Mouse (Mus musculus) left cerebral cortex, adult 11 months (tissue): ENCODE measurements at regions not wholly inside any gene's neighbourhood (a gene's known extent, or its start where the extent isn't known, plus 50 kb on each side); places are given as distances from the start of the nearest gene placed in this dataset.

Experiments used
- DNase-seq: peaks from one replicate; pipeline ENCODE4 v3.0.0; 2022; ENCODE audit warnings: low spot score

DNA sequence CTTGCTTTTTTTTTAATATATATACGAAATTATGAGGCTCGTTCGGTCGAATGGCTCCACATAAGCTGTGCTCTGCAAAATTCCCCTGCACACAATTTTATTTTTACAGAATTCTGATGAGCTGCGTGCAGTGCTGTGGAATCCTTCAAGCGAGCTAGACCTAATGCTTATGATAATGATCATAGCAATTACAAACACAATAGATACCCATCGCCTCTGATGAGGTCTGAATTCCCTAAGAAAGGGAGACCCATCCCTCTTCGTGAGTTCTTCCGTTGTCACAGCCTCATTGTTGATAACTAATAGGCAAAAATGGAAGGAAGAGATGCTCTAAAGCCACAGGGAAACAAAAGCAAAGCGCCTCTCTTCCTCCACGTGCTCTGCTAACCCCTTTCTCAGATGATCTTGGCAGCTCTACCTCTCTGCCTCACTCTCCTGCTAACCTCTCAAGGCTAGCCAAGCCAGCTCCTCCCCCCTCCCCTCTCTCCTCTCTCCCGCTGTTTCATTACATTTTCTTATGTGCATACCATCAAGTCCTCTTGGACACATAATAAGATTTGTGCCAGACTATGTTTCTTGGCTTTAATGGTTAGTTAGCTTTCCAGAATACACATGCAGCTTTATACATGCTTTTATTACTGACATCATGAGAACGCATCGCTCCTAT is 367.7 kb upstream of the Adgrl2 start:
- no peak for DNase-seq

DNA sequence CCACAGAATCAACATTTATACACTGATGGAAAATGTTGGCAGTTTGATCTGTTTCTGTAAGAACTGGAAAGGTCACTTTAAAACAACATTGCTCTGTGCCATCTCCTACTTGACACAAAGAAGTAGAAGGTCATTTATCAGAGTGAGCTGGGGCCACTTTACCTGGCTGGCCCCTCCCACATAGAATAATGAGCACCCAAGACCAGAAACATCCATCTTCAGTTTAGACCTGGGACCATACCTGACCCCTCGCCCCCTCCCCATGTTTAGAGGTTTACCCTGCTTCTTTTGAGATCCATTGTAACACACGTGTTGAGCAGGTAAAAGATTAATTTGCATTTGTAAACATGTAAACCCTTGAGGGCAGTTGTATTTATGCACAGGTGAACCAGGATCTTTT is 366.8 kb upstream of the Adgrl2 start:
- DNase-seq, result no peak

DNA sequence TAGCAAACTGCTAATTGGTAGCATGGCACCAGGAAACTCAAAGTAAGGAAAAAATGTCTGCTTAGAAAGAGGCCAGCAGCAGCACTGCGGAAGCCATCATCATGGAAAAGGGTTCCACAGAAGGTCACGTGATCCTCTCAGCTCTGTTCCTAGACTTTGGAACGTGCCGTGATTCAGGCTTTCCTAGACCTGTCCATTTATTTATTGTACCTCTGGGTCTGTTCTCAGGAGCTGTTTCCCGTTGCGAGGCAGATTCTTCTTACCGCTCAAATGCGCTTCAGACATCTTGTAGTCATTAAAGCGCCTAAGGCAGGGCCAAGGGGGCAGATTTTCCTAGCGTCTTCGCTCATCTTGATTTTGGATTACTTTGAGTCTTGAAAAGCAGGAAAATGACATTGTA is 365.0 kb upstream of the Adgrl2 start:
- no peak for DNase-seq

DNA sequence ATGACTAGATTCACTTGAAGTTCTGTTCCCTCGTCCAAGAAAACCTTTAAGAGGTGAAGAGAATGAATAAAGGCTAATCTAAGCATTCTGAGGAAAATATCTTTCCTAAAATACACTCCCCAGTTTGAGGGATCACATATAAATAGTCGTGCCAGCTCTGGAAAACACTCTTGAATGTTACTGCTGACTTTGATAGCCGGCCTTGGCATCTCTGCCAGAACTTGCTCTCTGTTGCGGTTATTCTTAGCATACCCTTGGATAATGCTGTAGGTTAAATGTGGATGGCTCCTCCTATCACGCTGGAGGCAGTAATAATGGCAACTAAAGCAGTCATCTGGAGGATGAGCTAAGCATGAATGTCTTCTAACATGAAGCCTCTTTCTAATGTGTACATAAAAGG is 363.6 kb upstream of the Adgrl2 start:
- no peak for DNase-seq

DNA sequence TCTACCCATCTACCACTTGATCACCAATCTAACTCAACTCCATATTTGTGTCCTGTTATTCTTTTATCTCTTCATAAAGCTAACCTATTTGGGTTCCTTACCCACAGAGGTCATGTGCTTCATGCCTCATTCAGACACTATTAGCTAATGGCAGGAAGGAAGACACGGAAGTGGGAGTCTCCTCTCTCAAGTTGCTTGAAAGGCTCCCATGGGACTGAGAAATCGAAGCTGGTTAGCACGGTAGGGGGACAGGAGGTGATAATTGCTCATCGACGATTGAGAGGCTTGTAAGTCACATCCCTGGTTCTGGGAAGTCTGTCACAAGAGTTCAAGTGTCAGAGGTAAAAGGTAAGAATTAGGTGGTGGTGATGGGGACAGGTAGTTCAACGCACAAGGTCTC is 362.2 kb upstream of the Adgrl2 start:
- DNase-seq, result no peak

DNA sequence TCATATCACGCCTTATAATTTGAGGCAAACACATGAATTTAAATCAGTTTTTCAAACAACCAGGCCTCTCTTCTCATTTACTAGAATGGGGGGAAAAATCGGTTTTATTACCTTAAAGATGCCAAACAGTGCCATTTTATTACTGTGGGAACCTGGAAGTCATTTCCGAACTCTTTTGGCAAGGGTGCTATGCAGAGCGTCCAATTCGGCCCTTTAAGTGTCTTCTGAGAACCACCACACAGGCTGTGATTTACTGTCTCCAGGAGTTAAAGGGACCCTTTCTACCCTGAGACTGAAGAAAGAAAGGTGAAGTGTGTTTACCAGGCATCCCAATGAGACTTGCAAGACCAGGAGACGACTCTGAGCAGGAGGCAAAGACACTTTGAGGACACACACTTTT is 359.4 kb upstream of the Adgrl2 start:
- DNase-seq, result no peak

DNA sequence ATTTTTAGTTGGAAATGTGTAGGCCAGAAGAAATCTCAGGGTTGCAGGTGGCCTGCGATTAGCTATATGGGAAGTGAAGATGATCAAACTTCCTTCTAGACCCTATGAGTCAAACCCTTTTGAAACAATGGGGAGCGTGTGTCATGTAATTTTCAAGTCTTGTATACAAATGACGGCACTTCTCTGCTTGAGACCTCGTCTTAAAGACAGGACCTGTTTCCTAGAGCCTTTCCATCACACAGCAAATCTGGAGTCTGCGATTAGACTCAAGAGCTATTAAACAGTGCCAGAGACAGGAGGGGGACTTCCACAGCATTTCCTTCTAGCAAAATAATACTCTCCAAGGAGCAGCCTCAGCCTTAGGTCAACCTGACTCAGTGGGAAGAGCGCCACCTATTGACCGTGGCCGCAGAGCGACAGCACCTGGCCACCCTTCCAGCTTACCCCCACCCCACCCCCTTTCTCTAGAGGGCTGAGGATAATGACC is 358.9 kb upstream of the Adgrl2 start:
- DNase-seq, result no peak

DNA sequence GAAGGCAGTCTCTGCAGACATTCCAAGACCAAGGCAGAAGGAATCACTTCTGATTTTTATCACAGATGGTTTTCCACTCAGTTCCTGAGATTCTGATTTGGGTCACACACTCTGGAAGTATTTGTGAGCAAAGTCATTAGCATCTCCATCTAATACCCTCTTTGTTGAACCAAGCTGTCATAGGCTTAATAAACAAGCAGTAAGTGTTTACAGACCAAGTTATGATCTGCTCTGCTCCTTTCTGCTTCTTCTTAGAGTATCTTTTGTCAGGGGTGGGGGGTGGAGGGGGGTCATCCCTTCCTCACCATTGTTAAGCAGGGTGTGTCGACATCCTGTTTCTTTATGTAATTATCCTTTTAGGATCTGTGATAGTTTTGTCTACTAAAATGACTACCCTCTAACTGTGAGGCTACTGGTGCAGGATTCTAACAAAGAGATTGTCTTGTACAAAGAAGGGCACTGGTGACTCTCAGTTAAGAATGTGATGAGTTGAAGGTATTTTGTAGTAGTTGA is 358.2 kb upstream of the Adgrl2 start:
- no peak for DNase-seq

DNA sequence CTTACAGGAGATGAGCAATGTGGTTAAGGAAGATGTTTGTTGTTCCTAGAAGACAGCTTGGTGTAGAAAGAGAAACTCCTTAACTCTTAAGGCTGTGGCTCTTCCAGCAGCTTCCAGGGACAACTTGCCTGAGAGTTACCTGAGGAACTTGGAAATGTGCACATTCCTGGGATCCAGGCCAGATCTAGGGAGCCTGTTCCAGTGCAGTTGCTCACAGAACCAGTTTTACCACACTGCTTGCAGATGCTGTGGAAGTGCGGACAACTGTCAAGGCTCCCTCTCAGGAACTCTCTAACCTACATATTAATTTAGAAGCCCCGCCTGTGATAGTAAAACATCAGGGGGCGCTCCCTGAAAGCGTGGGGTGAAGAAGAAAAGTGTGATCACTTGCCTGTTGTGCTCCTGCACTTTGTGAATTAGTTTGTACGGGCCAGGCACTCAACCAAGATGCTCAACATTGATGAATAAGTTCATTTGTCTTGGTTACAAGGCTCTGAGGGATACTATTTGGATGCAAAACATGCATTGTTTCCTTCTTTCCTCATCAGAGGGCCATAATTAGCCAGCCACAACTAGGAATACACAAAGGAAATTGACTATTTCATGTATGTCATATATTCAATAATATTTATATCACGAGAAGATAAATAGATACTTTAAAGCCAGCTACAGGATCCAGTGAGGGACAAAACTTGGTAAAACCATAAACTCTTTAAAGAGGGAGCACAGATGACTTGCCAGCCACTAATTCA is 357.1 kb upstream of the Adgrl2 start:
- DNase-seq, result no peak

DNA sequence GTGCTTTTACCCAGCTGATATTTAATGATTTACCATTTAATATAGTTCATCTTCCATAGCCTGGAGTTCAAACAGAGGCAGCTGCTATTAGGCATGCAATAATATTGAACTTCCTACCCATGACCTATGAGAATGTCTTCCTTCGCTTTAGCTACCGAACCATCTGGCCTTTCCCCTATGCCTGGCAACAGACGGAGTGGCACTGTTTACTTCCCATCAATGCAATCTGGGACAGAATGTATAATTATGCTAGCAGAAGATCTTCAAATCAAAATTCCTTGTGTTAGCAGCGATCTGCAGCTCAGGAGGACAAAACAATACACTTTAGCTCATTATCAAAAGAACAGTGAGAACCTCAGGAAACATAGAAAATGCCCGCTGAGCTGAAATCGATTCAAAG is 352.2 kb upstream of the Adgrl2 start:
- DNase-seq, result no peak

DNA sequence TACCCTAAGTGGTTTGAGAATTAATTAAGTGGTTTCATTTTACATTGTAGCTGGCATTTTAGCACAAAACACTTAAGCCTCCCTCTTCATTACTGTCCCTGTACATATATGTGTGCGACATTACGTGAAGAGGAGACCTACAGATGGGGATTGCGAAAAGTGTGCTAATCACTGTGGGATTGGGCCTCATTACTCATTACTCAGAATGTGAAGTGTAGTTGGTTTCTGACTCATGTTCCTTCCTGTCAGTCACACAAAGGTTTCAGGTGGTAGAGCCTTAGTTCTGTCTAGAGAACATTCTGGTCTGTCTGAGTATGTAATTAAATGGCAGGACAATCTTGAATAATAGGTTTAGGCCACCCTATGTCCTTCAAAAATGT is 349.0 kb upstream of the Adgrl2 start:
- no peak for DNase-seq

DNA sequence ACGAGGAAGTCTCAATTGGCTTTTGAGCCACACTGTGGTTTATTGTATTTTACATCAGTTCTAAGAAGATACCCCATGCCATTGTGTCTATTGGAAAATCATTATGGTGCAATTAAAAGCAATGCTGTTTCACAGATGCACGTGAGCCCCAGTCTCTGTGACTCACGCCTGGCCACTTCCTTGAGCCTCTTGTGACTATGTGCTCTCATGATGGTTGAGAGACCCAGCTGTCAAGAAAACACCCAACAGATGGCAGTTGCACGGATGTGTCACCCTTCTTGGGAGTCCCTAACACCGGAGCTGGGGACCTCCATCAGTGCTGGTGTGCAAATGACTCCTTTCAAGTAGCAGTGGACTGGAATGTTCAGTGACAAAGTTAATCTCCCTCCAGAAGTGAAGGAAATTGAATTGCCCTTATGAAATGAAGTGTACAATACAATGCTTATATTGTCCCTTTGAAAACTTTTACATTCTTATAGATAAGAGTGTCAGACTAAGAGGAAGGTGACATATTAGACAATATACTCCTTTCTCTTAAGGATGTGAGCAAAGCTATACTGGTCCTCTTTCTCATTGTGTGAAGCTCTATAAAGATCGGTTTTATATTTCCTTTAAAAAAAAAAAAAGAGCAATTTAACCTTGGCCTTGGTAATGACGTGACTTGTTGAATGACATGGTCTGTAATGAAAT is 348.5 kb upstream of the Adgrl2 start:
- DNase-seq, result no peak

DNA sequence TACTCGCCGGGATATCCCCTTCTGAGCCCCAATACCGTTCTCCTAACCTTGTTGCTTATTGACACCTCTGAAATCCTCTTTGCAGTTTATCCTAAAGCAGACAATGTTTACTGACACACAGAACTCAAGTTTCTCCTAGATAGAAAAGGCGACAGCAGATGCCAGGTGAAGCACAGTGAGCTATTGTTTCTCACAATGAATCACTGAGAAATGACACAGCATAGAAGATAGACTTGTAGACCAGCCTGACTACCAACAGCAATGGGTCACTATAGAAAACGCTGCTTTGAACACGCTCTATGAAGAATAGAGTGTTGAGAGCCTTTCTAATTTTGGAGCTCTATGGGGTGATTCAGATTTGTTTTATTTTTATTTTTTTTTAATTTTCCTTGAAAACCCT is 344.9 kb upstream of the Adgrl2 start:
- DNase-seq, result no peak

DNA sequence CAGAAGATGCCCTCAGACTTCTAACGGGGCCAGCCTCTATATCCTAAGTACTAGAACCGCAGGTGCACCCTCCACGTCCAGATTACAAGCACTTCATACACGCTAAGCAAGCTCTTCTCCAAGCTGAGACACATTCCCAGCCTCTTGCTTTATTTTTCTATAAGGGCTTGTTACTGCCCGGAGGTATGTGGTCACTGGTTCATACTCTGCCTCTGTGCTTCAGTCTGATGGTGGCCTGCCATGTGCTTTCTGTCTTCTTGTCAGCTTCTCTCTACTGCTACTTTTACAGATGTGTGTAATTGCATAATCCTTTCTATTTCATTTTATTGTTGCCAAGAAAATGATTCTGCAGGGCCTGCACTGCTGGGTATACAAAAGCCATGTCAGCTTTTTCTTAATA is 343.3 kb upstream of the Adgrl2 start:
- no peak for DNase-seq

DNA sequence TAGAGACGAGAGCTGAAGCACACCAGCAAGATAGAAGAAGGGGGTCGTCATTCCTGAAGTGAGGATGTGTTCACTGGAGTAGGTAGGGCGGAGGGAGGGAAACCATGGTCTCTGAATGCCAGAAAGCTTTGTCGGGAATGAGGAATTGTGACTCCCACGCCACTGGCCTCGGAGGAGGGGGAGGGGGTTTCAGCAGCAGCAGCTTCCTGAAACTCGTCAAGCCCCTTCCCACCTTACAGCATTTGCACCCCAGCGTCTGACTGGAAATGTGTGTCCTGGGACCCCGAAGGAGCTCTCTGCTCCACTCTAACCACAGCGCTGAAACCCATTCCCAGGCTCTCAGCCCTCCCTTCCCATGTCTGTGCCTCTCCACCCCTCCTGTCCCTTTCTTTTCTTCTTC is 342.8 kb upstream of the Adgrl2 start:
- DNase-seq, result no peak

DNA sequence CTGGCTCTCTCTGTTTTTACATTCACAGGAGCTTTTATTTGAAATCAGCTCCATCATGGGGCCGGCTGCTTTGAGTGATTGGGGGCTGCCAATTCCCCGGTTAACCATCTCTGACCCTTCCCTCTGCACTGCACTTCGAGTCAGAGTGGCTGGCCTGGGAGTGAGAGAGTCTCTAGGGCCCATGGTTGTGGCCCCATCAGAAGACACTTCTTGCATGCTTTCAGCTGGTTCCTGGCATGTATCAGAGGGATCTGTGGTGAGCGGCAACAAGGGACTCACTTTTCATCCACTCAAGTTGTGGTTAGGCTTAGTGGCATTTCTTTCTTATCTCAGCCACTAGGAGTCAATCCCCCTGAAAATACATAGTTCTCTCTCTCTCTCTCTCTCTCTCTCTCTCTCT is 341.8 kb upstream of the Adgrl2 start:
- DNase-seq, result no peak

DNA sequence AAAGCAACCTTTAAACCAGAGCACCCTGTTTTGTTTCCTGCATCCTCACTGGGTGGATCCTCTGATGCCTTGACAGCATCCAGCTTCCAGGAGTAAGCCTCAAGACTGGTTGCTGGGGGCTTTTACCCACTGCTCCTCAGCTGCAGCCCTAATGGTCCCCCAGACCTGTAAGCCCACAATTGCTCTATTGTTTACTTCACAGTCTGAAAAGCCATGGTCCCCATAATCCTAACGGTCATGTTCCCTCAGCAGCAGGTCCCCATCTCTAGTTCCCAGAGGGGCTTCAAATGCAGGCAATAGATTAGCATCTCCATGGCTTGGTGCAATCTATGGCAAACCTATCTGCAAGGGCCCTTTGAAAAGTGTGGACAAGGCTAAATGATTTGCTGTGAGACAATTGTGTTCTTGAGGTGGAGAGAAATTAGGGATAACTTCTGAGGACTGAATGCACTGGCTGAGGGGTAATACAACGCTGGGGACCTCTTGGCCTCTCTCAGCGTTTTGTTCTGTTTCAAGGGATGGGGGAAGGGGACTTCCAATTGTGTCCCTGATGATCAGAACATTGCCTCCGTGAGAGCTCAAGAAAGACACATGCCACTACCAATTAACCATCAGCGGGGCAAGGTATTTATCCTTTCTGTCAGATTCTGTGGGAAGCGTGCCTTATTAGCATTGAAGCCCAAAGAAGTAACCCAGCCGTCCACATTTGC is 341.1 kb upstream of the Adgrl2 start:
- no peak for DNase-seq

DNA sequence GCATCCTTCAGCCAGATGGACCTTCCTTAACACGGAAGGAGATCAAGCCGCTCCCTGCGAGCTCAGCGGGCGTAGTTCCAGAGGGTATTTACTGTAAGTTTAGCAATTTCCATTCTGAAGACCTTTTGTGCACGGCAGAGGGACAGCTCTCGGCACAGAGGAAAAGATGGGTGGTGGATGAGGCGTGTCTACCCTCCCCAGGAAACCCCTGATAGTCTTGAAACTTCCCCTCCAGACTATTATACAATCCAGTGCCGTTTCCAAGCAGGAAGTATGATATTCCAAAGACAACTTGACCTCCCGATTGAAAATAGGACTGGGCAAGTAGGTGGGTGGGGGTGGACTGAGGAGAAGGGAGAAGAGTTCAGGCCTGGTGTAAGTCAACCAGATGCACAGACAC is 340.4 kb upstream of the Adgrl2 start:
- DNase-seq, result no peak

DNA sequence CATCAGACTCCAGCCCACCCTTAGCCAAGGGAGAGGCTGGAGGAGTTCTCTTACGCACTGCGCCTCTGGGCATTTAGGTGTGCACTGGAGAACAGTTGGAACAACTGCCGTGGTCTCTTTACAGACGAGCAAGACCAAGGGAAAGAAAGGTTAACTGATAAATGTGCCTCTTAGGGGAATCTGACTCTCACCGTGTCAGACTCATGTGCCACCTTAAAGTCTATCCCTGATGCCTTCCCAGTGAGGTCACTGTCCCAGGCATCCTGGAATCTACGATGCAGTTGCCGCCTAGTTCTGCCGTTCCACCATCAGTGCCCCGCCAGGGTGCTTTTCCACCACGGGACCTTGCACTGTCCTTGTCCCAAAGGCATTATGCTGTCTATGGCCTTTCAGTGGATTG is 339.7 kb upstream of the Adgrl2 start:
- no peak for DNase-seq

DNA sequence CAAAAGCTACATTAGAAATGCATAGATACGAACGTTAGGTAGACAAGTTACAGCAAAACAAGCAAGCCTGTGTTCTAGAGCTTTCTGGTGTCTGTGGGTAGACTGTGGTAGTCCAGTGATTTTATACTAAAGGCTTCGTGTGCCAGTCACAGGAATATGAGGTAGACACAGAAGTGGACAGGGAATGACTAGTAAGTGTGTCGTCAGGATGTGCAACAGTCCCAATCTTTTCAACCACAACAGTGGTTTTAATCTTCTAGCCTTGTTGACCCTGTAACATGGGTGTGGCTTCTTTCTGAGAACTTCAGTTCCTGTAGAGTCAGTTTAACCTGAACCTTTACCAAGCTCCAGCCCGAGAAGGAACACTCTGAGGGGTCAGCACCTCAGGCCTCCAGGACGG is 339.3 kb upstream of the Adgrl2 start:
- DNase-seq, result no peak

DNA sequence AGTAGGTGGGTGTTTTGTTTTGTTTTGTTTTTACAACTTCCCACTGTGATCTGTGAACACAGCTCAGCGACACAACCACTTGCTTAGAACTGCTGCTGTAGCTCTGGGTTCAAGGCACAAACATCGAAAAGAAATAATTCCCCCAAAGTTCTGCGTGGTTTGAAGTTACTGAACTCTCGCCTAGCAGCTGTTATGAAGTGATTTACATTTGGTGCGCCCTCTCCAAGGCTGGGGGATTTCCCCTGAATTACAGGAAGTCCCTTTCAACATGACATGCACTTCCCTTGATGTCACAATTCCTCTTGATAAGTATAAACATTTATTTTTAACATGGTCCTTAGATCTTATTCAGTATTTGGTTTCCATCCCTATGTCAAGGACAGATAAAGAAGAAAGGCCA is 336.3 kb upstream of the Adgrl2 start:
- no peak for DNase-seq

DNA sequence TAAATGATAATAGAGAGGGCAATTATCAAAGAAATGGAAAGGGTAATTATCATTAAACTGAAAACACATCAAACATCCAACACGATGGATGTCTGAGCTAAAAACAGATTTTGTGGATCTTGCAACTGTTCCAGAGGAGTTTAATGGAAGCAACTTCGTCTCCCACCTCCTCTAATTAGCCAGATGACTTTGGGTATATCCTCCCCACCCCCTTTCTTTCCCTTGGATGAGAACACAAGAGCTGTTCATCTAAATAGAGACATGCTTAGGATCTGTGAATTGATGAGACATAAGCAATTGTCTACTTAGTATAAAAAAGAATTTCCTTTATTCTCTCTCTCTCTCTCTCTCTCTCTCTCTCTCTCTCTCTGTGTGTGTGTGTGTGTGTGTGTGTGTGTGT is 333.7 kb upstream of the Adgrl2 start:
- DNase-seq, result no peak

DNA sequence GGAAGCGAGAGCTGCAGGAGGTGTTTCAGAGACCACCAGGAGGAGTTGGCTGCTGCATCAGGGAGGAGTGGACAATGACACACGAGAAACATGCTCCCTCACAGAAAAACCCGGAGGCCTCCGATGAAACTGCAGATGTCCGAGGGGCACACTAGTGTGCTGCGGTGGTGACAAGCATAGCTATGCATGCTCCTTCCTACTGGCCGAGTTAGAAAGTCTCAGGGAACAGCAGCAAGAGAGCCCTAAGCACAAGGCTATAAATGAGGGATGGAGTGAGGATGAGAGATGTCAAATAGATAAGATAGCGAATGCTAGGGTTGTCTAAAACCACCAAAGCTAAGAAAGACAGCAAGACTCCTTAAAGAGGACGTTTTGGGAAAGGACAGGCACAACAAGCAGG is 328.4 kb upstream of the Adgrl2 start:
- no peak for DNase-seq
